Mouse (Mus musculus) lung, postnatal 0 days (tissue): ENCODE data around the gene Cdkl3.

ENCODE experiments used
- CTCF ChIP-seq: IDR thresholded peaks from 2 replicates; pipeline ENCODE4 v1.5.1; 2016; ENCODE audit warnings: antibody characterized with exemption, mild to moderate bottlenecking
- EP300 ChIP-seq: IDR thresholded peaks from 2 replicates; pipeline ENCODE4 v1.6.1; 2016; ENCODE audit warnings: antibody characterized with exemption, mild to moderate bottlenecking, control low read depth

GRCm38 (mm10) chr11:51959511-51959910 is 44.5 kb upstream of the Cdkl3 start:
- TF ChIP-seq EP300 (no peak), CTCF (no peak)
